Mouse (Mus musculus): ENCODE measurements around the gene Rnft2. TPM values are rescaled to one million over a fixed set of nuclear protein-coding genes. Genes with fewer than 3 reads are reported as not detected.

The Rnft2 gene
- 1 to 10 TPM; 9.3 to 9.9 TPM for total RNA-seq (2021)
- long read RNA-seq, experiment 1, partial matches to known transcripts = 0 of 2 reads
- long read RNA-seq, experiment 1, other reads (novel, unspliced or antisense) = 2 of 2 reads
- long read RNA-seq, experiment 2, partial matches to known transcripts = 0 of 7 reads
- long read RNA-seq, experiment 2, other reads (novel, unspliced or antisense) = 7 of 7 reads

DNA sequence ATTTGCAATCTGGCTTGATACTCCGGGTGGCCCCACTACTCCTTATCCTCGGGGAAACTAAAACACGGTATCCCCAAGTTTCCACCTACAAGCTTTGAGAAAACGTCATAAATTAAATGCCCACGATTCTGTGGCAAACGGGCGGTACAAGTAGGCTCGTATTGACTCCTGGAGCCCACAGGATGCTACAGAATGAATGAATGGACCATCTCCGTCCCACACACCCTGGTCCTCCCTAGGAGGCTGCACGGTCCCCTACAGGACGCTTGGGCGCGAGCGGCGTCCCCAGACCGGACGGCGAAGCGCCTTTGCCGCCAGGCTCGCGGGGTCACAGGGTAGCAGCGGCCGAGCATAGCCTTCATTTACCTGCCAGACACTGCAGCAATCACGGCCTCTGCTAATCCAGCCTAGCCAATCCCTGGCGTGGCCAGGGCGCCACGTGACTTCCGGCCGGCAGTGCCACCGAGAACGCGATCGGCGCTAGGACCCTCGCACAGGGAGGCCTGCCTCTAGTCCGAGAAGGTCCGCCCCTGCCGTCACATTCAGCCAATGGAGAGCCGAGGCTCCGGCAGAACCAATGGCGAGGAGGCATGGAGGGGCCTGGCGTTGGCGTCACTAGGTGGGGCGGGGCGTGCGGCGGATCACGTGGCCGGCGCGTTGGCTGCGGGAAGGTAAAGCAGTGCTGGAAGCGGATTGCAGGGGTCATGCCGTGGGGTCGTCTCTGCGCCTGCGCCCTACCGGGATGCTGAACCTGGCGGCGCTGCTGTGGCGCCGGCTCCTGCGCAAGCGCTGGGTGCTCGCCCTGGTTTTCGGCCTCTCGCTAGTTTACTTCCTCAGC is at the start of gene Rnft2, which contains the start of gene 2410131K14Rik:
TSS of gene Rnft2 (minus strand) at position 511 of the 838 bp plus-strand sequence.
TSS of gene 2410131K14Rik (plus strand) at position 622 of the 838 bp plus-strand sequence.
- peak; percentile 98 to 99 for DNase-seq (ENCODE audit: low spot score in 2 of 2)

DNA sequence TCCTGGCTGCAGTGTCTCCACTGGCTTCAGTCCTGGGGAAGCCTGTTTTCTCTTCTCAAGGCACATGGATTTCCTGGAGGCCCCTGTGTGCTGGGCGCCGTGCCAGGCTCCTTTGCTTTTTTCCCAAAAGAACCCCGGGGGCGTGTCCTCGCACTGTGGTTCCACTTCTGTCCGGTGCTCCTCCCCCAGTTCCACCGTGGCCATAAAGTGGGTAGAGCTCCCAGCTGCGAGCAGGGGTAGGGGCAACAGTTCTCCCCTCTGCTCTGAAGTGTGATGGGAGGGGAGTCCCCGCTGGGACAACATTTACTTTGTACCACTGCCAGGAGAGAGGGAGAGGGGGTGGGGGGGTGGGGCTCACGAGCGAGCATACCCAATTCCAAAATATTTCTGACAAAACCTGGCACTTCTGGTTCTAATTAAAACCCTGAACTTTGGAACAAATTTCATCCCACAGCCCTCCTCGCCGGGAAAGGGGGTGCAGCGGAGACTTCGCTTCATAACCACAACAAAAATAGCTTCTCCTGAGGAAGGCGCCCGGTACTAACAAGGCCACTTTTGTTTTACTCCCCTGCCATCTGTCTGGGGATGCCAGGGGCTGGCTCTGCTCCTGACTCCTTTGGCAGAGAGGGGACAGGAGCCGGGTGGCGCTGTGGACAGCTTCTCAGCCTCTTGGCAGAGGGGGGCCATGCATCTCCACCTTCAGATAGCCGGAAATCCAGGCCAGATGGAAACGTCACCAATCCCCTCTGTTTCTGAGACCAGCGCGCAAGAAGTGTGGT is 49.4 kb upstream of the Rnft2 start:
- peak; percentile 55 to 77 for DNase-seq (ENCODE audit: low spot score in 2 of 2)

DNA sequence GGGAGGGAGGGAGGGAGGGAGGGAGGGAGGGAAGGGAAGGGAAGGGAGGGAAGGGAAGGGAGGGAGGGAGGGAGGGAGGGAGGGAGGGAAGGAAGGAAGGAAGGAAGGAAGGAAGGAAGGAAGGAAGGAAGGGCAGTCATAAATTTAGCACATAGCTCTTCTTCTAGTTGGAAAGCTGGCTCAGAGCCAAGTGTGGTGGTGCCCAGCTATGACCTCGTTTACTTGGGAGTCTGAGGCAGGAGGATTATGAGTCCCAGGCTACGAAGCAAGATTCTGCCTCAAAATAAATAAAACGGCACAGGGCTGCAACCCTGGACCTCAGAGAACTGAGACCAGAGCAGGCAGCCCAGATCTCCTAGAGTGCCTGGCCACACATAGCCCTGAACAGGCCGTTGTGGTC is 47.6 kb upstream of the Rnft2 start:
- no peak for DNase-seq (ENCODE audit: low spot score in 2 of 2)

DNA sequence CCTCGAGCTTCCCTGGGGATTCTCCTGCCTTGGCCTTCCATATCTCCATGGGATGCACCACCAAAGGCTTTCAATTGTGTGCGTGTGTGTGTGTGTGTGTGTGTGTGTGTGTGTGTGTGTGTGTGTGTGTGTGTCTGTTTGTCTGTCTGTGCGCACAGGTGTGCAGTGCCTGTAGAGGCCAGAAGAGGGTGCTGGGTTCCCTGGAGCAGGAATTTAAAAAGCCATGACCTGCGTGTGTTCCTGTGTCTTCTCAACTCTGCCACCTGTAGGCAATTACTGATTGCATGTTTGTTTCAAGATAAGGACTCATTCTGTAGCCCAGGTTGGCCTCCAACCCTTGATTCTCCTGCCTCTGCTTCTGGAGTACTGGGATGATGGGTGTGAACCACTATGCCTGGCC is 46.5 kb upstream of the Rnft2 start:
- DNase-seq (ENCODE audit: low spot score in 2 of 2) = no peak

DNA sequence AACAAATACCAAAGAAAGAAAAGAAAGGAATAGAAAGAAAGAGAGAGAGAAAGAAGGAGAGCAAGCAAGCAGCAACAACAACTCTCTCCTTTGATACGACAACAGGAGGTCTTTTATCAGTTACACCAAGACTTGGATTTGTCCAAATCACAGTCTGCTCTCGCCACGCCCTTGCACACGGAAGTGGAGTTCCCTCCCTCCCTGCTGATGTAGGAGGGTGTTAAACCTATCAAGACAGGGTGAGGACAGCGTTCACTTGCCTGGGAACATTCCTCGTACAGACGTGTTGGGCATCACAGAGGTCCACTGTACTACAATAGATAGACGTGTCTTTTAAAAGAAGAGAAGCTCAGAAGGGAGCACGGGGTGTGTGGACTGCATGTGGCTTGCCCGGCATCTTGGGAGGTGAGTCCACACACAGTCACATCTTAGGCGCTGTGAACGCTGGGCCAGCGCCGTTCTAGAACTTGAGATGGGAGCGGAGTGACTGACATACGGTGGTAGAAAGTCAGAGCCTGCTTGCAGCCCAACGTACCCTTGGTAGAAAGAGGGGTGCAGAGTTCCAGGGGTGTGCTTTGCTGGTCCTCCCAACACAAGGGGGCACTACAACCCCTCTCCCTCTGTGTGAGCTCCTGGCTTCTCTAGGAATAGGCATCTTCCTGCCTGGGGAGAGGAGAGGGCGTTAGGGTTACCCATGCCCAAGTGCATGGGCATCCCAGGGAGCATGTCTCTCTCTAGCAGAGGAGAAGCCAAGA is 33.0 kb upstream of the Rnft2 start:
- DNase-seq (ENCODE audit: low spot score in 2 of 2) = no peak

DNA sequence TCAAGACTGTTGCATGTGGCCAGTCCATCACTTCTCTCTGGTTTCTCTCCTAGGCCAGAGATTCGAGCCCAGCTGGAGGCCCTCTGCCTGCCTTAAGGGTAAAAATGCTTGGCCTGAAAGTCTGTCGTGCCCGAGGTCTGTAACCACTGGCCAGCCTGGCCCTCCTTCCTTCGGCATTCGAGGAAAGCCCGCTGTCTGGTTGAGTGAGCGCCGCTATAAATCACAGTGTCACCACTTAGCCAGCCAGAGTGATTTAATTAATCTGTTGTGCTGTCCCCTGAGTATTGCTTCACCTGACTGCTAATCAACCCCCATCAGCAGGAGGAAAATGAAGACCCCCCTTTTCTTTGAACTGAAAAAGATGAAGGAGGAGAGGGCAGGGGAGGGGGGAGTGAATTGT is 31.8 kb upstream of the Rnft2 start:
- DNase-seq (ENCODE audit: low spot score in 2 of 2) = no peak

DNA sequence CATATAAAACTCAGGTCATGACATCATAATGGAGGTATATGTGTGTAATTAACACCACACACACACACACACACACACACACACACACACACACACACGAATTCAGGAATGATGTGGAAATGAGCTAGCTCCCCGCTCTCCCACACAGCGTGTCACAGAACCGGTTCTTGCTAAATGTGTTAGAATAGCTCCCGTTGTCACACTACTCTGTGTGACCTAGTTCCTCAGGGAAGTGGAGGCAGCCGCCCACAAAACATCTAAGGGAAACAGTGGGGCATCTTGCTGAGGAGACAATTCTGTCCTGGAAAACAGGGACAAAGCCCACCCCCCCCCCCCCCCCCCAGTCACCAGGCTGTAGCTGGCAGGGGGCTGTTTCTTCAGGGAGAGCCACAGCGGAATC is 31.4 kb upstream of the Rnft2 start:
- DNase-seq (ENCODE audit: low spot score in 2 of 2) = no peak

DNA sequence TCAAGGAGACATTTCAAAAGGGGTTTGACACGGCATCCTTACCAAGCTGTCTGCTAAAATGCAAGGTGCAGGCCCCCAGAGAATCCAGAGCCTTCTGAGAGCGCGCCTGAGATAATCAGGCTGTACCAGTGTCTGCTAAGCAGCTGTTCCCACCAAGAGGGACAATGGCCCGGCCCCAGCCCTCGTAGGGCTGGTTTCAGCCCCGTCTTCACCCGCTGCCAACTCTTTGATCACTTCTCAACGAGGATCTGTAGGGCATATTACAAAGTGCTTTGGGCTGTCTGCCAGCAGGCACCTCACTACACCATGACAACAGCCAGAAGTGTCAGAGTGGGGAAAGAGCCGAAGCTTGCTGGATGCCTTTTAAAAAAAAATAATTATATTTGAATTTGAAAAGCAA is 29.6 kb upstream of the Rnft2 start:
- no peak for DNase-seq (ENCODE audit: low spot score in 2 of 2)

DNA sequence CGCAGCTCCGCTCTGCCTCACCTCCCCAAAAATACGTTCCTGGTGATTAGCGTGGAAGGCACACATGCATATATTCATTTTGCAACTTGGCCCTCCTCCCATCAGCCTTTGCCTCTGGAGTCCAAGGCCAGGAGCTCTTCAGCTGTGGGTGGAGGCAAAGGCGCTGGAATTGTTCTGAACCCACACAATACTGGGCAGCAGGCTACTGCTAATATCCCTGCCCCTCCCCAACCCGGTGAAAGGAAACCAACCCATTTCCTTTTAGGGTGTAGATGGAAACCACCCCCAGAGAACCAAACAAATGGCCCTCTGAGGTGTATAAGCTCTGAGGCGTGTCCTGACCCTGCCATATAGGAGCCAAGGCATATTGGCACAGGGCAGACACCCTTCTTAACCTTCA is 28.5 kb upstream of the Rnft2 start:
- no peak for DNase-seq (ENCODE audit: low spot score in 2 of 2)

DNA sequence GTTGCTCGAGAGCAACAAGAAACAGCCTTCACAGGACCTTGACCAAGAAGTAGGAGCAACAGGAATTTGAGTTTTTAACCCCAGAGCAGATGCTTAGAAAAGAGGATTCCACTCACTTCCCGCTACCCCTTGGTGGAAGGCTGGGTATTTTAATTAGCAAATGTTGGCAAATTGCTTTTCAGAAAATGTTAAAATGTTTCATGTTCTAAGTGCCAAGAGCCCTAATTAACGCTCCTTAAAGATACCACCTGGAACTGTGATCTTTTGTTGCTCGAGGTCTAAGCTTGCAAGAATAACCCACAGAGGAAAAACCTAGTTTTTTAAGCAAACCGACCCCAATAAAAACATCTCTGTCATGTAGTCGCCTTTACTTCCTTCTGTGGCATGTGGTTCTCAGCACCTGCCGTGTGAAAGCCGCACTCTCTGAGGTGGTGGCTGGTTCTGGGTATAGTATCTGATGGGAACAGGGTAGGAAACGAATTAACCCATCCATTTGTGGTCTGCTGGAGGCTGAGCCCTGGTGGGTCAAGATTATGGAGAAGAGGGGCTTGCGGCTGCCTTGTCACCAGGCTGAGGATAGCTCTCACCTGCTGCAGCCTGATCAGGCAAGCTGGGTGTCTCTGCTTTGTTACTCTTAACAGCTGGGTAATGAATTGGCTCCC is 26.7 kb upstream of the Rnft2 start:
- DNase-seq (ENCODE audit: low spot score in 2 of 2) = no peak

DNA sequence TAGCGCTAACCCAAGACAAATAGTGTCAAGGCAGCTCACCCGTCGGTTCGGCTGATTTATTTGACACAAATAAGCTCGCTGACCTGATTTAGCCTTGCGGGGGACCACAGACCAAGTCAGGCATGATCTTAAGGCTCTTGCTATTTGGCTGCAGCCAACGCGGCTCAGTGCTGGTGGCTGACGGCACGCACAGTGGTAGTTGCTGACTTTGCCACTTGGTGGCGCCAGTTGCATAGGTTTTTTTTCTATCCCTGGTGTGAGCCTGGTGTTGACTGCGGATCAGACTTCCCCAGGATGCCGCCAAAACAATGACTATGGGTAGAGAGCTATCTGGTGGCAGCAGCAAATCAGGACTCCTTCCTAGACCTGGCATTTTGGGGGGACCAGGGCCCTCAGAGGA is 24.1 kb upstream of the Rnft2 start:
- DNase-seq (ENCODE audit: low spot score in 2 of 2) = peak; percentile 61 to 62

DNA sequence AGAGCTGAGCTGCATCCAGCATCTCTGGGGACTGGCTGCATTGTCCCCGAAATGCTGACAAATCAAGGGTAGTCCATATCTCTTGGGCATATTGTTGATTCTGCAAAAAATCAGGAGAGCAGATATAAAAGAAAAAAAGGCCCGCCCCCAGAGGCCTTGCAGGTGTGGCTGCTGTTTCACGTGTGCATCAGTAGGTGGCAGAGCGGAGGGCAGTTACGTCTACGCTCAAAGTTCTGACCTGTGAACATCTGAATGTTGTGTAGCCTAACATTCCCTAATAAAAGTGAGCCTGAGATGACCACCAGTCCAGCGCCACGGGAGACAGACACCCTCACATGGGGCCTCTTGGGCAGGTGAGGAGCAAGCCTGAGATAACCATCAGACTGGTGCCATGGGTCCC is 21.4 kb upstream of the Rnft2 start:
- no peak for DNase-seq (ENCODE audit: low spot score in 2 of 2)

DNA sequence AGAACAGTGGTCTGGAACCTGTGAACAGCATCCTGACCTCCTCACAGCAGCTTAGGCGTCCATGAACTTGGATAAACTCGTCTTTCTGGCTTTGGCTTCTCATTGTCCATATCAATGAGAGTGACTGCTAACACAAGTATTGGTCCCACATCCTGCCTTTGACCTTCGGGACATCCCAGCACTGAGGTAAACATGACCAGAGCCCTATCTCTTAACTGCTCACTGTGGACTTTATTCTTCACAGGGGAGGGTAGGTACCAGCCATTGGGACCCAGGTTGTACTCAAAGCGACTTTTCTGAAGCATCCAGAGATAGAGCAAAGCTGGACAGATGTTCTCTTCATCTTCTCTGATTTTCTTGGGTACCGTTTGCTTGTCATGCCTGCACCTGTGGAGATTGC is 20.4 kb upstream of the Rnft2 start:
- DNase-seq (ENCODE audit: low spot score in 2 of 2) = no peak

DNA sequence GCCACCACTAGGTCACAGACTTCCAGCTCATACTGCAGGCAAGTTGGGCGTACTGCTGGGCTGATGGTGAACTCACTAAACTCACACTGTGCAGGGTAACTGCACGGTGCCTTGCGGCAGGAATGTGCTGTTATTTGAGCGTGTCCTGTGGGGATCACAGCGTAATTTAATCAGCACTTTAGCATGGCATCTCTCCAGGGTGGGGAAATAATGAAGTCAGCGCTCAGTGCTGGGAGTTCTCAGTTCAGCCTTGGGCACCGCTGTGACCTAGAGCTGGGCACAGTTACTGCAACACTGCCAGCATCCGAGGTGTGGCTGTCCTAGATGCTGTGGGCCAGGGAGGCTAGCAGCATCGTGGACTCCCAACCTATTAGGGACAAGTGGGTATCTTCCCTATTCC is 19.4 kb upstream of the Rnft2 start:
- DNase-seq (ENCODE audit: low spot score in 2 of 2) = no peak

DNA sequence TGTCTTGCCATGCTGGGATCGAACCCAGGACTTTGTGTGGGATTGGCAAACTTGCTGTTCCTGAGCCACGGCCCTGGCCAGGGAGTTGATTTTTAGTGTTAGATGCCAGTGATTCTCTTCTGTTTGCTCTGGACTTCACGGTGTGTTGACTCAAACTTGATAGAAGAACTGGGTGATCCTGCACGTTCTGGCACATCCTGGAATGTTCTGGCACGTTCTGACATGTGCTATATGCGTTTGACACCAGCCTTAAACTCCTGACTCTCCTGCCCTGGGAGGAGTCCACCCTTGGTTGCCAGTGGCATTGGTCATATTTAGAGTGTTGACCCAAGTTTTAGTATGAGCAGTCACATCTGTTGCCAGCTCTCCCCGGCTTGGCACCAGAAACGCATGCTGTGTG is 17.5 kb upstream of the Rnft2 start:
- DNase-seq (ENCODE audit: low spot score in 2 of 2) = no peak

DNA sequence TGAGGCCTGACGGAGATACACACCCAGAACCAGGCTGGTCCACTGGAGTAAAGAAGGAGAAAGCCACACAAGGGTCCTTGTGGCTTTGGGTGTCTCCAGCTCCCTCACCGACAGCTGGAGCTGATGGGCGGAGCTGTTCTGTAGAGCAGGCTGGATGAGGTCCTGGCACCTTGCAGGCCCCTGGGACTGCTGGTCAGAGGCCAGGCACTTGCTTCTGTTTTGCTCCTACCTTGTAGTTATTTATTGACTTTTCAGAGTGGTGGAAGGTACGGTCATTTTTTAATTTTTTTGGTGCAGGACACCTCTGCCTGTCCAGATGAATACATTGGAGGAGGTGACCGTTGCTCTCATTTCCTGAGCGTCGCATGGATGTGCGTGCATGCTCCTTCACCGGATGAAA is 16.3 kb upstream of the Rnft2 start:
- no peak for DNase-seq (ENCODE audit: low spot score in 2 of 2)

DNA sequence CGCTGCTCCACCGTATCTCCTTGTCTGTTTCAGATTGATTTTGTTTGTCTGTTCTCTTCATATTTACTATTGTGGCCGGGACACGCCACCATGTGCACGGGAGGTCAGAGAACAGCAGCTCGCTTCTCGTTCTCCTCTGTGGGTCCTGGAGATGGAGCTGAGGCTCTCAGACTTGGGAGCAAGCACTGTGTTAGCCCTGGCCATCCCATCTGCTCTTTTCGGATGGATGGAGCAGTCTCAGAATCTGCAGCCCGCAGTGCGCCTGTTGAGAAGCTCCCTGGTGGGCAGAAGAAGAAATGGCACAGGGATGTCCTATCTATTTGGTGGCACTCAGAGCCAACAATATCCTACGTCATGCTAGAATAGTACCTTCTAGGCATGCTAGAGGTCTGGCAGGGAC is 15.7 kb upstream of the Rnft2 start:
- no peak for DNase-seq (ENCODE audit: low spot score in 2 of 2)

DNA sequence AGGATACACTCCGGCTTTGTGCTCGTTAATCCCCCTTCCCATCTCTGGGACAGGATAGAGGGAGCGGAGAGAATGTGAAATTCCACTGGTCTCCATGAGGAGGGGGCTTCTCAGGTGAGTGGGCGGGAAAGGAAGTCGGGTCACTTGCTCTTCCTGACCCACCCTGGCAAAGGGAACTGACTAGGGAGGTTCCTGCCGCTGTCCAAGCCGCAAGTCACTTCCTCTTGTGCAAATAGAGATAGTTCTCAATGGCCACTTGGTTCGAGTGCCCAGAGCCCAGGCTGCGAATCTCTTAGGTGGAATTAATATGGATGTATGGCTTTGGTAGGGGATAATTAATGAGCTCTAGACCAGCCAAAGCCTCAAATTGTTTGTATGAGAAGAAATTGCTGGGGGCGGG is 15.1 kb upstream of the Rnft2 start:
- no peak for DNase-seq (ENCODE audit: low spot score in 2 of 2)

DNA sequence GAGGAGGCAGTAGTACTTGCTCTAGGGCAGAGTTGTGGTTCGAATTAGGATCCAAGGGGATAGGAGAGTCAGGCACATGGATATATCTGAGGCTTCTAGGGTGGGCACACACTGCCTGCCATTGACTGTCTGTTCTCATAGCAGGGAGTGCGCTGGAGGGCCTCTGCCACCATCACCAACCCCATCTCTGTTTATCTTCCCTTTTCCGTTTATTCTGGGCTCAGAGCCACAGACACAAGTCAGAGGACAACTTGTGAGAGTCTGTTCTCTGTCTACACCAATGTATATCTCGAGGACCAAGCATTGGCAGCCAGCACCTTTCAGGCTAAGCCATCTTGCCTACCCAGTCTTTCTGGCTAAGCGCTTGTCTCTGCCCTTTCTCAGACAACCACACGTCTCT is 14.7 kb upstream of the Rnft2 start:
- DNase-seq (ENCODE audit: low spot score in 2 of 2) = no peak

DNA sequence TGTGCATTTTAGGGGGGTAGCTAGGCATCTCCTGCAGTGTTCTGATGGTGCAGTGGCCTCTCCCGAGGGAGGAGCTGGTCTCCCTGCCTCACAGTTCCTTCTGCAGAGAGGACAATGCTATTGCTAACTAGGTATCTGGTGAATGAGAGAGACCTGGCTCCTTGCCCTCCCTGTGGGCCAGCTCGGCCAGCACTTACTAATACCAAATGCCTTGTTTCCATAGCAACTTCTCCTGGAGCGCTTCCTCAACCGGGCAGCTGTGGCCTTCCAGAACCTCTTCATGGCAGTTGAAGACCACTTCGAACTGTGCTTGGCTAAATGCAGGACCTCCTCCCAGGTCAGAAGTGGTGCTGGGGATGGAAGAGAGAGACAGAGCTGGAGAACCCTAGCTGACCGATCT is 14.2 kb upstream of the Rnft2 start:
- no peak for DNase-seq (ENCODE audit: low spot score in 2 of 2)

DNA sequence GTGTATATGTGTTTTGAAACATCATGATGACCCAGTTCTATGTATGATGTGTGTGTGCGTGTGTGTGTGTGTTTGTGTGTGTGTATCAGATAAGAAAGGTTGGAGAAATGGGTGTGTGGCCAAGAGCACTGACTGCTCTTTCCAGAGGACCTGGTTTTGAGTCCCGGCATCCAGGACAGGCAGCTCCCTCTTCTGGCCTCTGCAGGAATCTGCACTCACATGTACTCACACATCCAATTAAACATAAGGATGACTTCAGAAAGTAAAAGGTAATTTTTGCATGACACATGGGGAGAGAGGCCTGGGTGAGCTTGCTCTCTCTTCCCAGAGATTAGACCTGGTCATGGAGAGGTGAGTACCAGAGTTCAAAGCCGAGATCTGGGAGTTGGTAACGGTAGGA is 12.1 kb upstream of the Rnft2 start:
- no peak for DNase-seq (ENCODE audit: low spot score in 2 of 2)

Measured in adrenal gland, postnatal 4 days (tissue).